Mouse (Mus musculus) Muller cell, postnatal 12 days (primary cell): Measurements from ENCODE around the gene Ralgps1.
A peak's percentile ranks its signal among the peaks of the same experiment; 100 is the strongest.
"Not testable (repeated sequence)": the region's sequence is repeated elsewhere in the genome, so short reads cannot be mapped to it uniquely, and the experiment has no call there.

ENCODE experiments used
- DNase-seq: peaks from one replicate; pipeline ENCODE4 v3.0.0-alpha.2; 2015; ENCODE audit errors: inconsistent ontology term

Gene Ralgps1

GRCm38 (mm10) chr2:33215177-33215699, 156.0 kb downstream of the Ralgps1 start:
- no peak for DNase-seq

DNA sequence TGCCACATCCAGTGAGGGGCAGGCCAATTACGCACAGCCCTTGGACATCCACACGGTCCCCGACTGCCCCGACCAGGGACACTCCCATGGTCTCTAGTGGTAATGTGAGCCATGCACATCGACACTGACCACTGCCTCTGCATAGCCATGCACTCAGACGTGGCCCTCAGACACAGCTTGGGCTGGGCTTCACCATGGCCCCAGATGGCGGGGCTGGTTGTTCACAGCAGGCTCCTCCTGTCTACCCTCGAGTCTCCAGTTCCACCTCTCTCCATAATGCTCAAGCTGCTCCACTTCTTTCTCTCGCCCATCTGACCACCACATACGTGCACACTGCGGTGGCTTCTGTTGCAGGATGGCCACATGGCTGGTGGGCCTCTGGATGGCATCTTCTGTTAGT, 160.0 kb downstream of the Ralgps1 start:
- DNase-seq, result not testable (repeated sequence)

DNA sequence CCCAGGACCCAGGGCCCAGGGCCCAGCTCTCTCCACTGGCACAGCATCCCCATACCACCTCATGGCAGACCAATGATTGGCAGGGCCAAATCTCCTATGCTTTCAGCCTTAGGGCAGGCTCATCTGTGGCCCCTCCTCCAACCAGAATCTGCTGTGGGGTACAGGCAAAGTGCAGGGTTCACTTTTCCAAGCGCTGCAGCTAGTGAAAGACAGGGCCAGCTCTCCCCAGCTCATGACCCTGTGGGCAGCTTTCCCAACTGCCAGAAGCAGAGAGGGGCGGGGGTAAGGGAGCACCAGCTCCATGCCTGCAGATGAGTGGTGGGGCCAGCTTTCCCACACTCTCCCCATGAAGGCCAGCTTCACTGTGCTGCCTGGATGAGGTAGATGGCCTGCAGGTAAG, 160.4 kb downstream of the Ralgps1 start:
- DNase-seq, result no peak

DNA sequence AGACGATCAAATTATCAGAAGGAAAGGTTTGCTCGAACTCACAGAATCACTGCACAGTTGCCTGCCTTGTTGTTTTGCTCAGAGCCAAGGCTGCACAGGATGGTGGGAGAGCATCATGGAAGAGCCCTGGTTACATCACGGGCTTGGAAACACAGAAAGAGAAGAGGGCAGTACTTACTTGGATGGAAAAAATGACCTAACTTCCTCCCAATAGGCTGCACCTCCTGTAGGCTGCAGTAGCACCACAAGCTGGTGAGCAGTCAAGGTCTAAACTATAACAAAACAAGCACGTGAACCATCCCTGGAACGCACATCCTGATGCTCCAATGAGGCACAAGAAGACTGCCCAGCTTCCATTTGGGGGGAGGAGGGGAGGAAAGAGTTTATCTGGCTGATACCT, 163.2 kb downstream of the Ralgps1 start:
- DNase-seq, result no peak

DNA sequence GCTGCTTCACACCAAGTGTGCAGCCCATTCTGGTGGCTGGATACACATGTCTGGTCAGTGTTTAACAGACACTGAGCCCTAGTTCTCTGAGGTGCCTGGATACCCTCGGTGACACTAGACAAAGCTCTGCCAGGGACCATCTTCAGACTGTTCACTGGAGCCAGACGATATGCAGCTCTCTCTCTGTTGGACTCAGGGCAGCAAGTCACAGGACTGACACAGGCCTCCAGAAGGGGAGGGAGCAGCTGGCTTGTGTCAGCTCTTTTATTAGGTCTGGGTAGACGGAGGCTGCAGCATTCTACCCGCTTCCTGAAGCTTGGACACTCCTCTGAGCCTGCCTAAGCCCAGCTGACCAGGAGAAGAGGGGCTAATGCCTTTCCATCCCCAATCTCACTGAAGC, 164.2 kb downstream of the Ralgps1 start:
- peak; percentile 58 for DNase-seq

- DNase-seq, result peak; percentile 68
Observed at GRCm38 (mm10) chr2:33205939-33206525, 165.3 kb downstream of the Ralgps1 start.

DNA sequence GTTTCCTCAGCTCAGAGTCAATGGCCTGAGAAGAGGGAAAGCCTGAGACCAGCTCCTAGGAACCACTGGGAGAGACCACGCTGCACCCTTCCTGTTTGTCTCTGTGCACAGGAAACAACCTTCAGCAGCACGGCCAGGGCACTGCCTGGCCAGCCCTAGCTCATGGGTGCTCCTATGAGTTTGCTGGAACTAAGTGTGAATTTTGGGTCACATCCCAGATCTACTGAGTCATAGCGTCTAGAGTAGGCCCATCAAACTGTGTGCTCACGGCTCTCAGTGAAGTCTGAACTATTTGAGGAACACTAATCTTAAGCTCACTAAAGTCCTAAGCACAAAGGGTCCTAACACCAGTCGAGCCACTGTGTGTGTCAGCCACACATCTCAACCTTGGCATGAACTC, 166.3 kb downstream of the Ralgps1 start:
- DNase-seq, result peak; percentile 85

GRCm38 (mm10) chr2:33203284-33203683, 168.0 kb downstream of the Ralgps1 start:
- peak; percentile 26 for DNase-seq

DNA sequence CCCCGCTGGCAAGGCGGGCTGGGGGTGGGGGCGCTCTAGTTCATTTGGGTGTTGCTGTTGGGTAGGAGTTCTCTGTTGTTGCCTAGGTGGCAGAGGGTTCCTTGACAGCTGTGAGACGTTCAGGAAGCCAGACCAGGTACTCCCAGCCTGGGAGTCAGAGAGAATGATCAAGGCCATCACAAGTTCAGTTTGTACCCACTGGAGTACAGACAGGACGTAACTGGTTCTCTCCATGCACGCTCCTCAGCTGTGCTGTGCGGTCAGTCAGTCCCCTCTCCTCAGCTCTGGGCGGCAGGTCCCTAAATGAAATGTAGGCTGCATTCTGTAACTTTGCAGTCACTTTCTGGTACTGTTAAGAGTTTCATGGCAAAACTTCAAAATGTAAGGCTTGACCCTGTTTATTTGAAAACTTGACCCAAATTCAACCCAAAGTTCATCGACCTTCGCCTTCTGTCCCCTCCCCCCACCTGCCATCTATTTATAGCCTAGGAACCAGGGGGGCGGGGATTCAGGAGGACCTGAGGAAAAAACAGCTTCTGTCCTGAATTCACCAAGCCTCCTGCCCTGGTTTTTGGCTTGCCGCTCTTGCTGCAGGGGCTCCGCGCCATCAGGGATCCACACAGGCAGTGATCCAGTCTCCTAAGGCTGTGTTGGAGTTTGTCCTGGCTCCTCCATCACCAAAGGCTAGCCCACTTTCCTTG, 170.8 kb downstream of the Ralgps1 start:
- no peak for DNase-seq

GRCm38 (mm10) chr2:33189976-33190375, 181.3 kb downstream of the Ralgps1 start:
- no peak for DNase-seq

- DNase-seq, result no peak
Observed at GRCm38 (mm10) chr2:33188925-33189670, 182.2 kb downstream of the Ralgps1 start.

- DNase-seq, result no peak
Observed at GRCm38 (mm10) chr2:33187874-33188273, 183.4 kb downstream of the Ralgps1 start.

DNA sequence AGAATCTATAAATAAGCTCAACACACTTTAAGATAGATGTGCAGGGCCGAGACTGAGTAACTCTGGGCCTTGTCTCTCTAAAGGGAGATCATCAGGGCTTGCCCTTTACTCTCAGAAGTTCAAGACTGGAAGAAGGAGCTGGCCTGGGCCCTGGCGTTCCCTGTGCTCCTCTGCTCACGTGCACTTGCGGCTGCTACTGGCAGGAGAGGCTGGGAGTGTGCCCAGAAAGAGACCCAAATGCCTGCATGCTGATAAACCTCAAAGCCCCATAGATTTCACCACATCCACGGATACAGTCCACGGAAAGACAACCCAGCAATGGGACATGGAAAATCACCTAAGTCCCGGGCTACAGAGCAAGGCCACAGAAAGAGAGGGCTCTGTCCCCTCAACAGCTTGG, 184.8 kb downstream of the Ralgps1 start:
- DNase-seq, result no peak

DNA sequence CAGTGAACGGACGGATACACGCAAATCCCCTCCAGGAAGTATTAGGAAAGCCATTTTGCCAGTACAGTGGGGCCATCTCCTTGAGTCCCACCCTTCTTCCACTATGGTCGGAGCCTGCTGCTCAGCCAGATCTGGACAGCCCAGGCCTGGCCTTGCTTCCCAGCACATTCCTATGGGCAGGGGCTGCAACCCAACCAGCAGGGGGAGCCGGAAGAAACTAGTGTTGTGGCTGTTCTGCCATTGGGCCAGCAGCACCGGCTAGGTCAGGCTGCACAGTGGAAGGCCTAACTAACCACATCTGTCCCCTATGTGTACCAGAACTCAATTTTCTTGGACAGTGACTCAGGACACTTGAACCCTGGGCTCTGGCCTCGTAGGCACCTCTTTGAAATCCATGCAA, 186.0 kb downstream of the Ralgps1 start:
- peak; percentile 39 for DNase-seq

DNA sequence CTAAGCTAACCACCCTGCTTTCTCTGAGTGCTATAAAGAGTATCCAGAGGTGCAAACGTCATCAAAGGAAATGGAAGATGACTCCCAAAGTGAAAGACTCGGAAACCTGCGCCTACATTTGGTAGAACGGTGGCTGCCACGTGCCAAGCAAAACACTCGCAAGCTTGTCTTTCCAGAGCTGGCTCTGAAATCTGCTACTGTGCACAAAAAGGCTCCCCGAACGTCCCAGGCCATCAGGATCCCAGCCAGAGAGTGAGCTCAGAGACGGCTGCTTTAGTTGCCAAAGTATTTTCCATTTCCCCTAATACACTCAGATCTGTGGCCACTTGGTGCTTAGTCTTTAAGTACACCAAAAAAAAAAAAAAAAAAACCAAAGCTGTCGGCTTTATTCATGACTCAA, 186.6 kb downstream of the Ralgps1 start:
- DNase-seq, result peak; percentile 83

- DNase-seq, result no peak
Observed at GRCm38 (mm10) chr2:33183321-33183720, 188.0 kb downstream of the Ralgps1 start.

- peak; percentile 76 for DNase-seq
Observed at GRCm38 (mm10) chr2:33179930-33180630, 191.2 kb downstream of the Ralgps1 start.

GRCm38 (mm10) chr2:33179171-33179929, 191.9 kb downstream of the Ralgps1 start:
- DNase-seq, result peak; percentile 39

DNA sequence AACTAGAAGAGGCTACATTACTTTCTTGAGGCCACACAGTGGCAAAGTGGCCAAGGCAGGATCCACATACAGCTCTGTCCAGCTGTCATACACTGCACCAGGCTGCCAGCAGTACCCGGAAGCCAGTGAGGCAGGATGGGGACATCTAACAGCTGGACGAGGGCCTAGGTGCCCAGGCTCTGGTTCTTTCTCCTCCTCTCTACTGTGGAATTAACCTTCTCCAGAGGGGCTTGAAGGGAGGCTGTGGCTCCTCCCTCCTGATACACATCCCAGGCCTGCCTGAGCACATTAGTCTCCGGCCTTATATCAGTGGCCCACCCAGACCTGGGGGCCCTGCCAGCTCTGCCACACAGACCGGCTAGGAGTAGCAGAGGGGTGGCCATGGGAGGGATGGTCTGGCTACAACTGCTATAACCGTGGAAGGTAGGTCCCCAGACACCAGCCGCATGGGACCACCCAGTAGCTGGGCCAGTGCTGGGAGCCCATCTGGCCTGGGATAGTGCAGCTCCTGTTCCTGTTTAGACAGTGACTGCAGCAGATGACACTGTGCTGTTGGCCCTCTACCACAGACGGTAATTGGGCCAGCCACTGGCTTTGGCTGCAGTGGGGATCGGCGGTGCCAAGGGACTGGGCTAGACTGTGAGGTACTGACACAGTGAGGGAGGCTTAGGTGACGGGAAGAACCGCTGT, 192.9 kb downstream of the Ralgps1 start:
- DNase-seq, result peak; percentile 87

- DNase-seq, result no peak
Observed at GRCm38 (mm10) chr2:33177443-33178242, 193.6 kb downstream of the Ralgps1 start.
